Mouse (Mus musculus) gastrocnemius, postnatal 4 days (tissue): Measurements from ENCODE around the gene Chmp5. TPM values are rescaled to one million over a fixed set of nuclear protein-coding genes. Genes with fewer than 3 reads are reported as not detected.
"Not testable (repeated sequence)": the region's sequence is repeated elsewhere in the genome, so short reads cannot be mapped to it uniquely, and the experiment has no call there.

Source experiments
- DNase-seq, 2 experiments: peaks; one replicate each; pipeline ENCODE4 v3.0.0; 2021 to 2022; ENCODE audit warnings: low spot score in 2 of 2, mixed read lengths in 2 of 2
- long read RNA-seq, 2 experiments: library from polyadenylated mRNA; stranded (forward); transcript quantifications; one replicate each; pipeline ENCODE4 v2.0.0; 2021
- total RNA-seq, 2 experiments: library from RNA; stranded (reverse); gene quantifications; 2 replicates each; pipeline ENCODE4 v1.2.3; 2021

The Chmp5 gene
- total RNA-seq = 10 to 100 TPM; 40.9 to 43.3 TPM
- long read RNA-seq, experiment 1, transcript Chmp5-201 (8 exons, 1,519 nt) = major isoform, 51 of 51 reads
- long read RNA-seq, experiment 1, partial matches to known transcripts = 0 of 51 reads
- long read RNA-seq, experiment 1, other reads (novel, unspliced or antisense) = 0 of 51 reads
- long read RNA-seq, experiment 2, transcript Chmp5-201 (8 exons, 1,519 nt) = major isoform, 62 of 65 reads
- long read RNA-seq, experiment 2, partial matches to known transcripts = 3 of 65 reads
- long read RNA-seq, experiment 2, other reads (novel, unspliced or antisense) = 0 of 65 reads

GRCm38 (mm10) chr4:40948160-40948708 is at the start of gene Chmp5, which contains the start of gene Bag1:
Gene Chmp5, plus strand, starts transcription at chr4:40948407.
Gene Bag1, minus strand, starts transcription at chr4:40948294.
- DNase-seq = peak; percentile 97 to 99

- DNase-seq = no peak
Measured at GRCm38 (mm10) chr4:40898476-40899044, 49.6 kb upstream of the Chmp5 start.

- DNase-seq = no peak
Measured at GRCm38 (mm10) chr4:40899264-40899663, 48.9 kb upstream of the Chmp5 start.

GRCm38 (mm10) chr4:40900071-40900470 is 48.1 kb upstream of the Chmp5 start:
- no peak for DNase-seq

GRCm38 (mm10) chr4:40900612-40901011 is 47.6 kb upstream of the Chmp5 start:
- no peak for DNase-seq

- DNase-seq = no peak
Measured at GRCm38 (mm10) chr4:40906298-40906697, 41.9 kb upstream of the Chmp5 start.

GRCm38 (mm10) chr4:40908261-40908969 is 39.8 kb upstream of the Chmp5 start:
- peak in 1 of 2 experiments; percentile 37 for DNase-seq

- no peak for DNase-seq
Measured at GRCm38 (mm10) chr4:40914287-40914867, 33.8 kb upstream of the Chmp5 start.

- DNase-seq = no peak
Measured at GRCm38 (mm10) chr4:40915947-40916346, 32.3 kb upstream of the Chmp5 start.

- DNase-seq = no peak
Measured at GRCm38 (mm10) chr4:40916592-40917155, 31.5 kb upstream of the Chmp5 start.

GRCm38 (mm10) chr4:40919785-40920184 is 28.4 kb upstream of the Chmp5 start, which contains the start of gene Spink4:
Gene Spink4, plus strand, starts transcription at chr4:40920052.
- no peak for DNase-seq

- DNase-seq = no peak
Measured at GRCm38 (mm10) chr4:40920576-40920975, 27.6 kb upstream of the Chmp5 start.

GRCm38 (mm10) chr4:40921288-40921687 is 26.9 kb upstream of the Chmp5 start:
- DNase-seq = no peak

- no peak for DNase-seq
Measured at GRCm38 (mm10) chr4:40923087-40923651, 25.0 kb upstream of the Chmp5 start.

- DNase-seq = no peak
Measured at GRCm38 (mm10) chr4:40925568-40925967, 22.6 kb upstream of the Chmp5 start.

GRCm38 (mm10) chr4:40929046-40929445 is 19.2 kb upstream of the Chmp5 start:
- DNase-seq = no peak

GRCm38 (mm10) chr4:40933694-40934093 is 14.5 kb upstream of the Chmp5 start:
- no peak for DNase-seq

GRCm38 (mm10) chr4:40934369-40934768 is 13.8 kb upstream of the Chmp5 start:
- not testable (repeated sequence) for DNase-seq

GRCm38 (mm10) chr4:40936175-40936839 is 11.9 kb upstream of the Chmp5 start:
- peak in 1 of 2 experiments; percentile 67 for DNase-seq

GRCm38 (mm10) chr4:40938793-40939192 is 9.4 kb upstream of the Chmp5 start:
- no peak for DNase-seq
